Mouse (Mus musculus) urinary bladder, postnatal 14 days (tissue): ENCODE results near the gene Atp5f1.
A peak's percentile ranks its signal among the peaks of the same experiment; 100 is the strongest.

Experiments used
- DNase-seq: peaks from one replicate; pipeline ENCODE4 v3.0.0; 2021; ENCODE audit warnings: low spot score

Gene Atp5f1

GRCm38 (mm10) chr3:105899394-105900147, 60.3 kb downstream of the Atp5f1 start:
- DNase-seq, result peak; percentile 80

GRCm38 (mm10) chr3:105898861-105899260, 61.0 kb downstream of the Atp5f1 start:
- no peak for DNase-seq

GRCm38 (mm10) chr3:105898325-105898724, 61.6 kb downstream of the Atp5f1 start:
- peak; percentile 51 for DNase-seq

DNA sequence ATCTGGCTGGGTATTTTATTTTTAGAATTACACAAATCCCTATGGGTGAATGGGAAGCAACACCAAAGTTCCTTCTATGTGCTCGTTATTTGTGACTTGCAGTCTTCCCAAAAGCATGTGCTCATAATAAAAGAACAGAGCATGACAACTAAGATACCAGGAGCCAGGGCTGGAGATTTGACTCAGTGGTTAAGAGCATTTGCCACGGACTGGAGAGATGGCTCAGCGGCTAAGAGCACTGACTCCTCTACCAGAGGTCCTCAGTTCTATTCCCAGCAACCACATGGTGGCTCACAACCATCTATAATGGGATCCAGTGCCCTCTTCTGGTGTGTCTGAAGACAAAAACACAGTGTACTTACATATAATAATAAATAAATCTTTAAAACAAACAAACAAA, 63.1 kb downstream of the Atp5f1 start:
- DNase-seq, result no peak

DNA sequence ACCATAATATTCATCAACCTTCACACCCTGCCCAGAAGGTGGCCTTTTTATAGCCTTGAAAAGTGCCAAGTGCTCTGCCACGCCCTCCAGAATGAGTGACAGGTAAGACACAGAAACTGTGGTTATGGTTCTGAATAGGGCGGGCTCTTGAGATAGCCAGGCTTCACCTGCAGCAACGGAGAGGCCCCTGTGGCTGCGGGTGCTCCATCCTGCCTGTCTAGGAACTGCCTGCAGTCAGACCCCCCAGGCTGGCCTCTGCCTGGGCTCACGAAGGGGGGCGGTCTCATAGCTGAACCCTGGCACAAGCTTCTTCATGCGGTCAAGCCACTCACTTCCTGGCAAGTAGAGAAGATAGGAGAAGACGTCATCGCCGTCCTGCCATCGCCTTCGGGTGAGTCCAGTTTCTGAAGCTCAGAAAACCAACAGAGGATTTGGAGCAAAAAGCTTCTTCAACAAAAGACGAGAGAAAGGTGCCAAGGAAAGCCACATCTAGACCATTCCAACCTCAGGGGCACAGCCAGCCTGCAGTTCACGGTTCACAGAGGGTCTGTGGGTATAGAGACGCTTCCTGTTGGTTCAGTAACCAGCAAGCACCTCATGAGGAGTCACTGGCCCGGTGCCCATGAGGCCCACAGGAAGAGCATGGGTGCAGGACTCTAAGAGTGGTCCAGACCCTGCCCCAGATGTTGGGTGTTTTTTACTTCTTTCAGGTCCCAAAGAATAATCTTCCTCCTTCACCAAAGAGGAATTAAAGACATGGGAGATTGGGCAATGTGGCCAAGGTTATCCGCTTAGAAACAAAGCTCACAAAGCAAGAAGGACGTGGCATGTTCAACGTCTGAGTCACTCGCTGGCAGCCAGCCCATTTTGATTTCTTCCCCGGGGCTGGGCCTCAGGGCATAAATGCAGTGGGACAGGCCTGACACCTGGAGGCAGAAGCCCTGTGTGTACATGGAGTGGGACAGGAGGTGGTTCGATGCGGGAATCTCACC, 65.0 kb downstream of the Atp5f1 start:
- DNase-seq, result peak; percentile 97

DNA sequence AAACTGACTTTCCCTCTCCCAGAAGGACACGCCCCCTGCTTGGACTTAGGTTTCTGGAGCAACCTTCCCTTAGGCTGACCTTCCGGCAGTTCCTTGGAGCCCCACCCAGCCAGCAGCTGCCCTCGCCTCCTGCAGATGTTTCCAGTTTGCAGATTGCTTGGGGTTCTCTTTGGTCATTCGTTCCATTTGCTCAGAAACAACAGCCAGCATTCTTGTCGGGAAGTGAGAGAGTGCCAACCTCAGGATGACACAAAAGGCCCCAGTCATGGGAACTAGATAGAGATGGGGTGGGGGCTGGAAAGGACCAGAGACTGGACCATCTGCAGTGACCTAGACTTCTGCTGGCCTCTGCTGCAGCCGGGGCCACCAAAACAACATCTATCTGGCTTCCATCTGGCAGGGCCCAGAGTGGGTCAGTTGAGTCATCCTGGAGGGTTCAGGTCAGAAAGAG, 65.9 kb downstream of the Atp5f1 start:
- peak; percentile 46 for DNase-seq
